Mouse (Mus musculus): ENCODE data around the gene Olfr819. TPM values are rescaled to one million over a fixed set of nuclear protein-coding genes. Genes with fewer than 3 reads are reported as not detected.

Gene Olfr819
- total and polyA plus RNA-seq, 2 experiments, result not detected

DNA sequence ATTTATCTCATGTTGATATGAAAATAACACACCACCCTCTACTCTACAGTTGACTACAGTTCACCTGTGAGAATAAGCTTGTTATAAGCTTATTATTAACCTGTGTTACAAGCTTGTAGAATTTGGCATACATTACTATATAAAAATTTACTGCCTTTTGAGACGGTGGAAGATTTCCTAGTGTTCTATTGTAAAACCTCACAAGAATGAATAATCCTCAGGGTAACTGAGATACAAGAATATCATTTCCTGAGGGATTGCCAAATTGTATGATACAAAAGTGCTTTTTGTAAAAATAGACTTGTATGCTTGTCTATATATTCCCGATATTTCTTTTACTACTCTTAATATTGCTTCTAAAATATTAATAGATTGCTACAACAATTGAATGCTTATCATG, 18.1 kb downstream of the Olfr819 start, which contains the start of gene Olfr818:
TSS of gene Olfr818 (minus strand) at position 101 of the 400 bp plus-strand sequence.
- Histone ChIP-seq H3K4me1 (ENCODE audit: control insufficient read depth, insufficient read depth, low read length) (no peaks in the 10 kb centered on the region), H3K36me3 (ENCODE audit: control insufficient read depth, insufficient read depth, low read length) (no peaks in the 10 kb centered on the region), H3K9ac (ENCODE audit: low read depth, low read length) (no peak within 1 kb of the TSS), H3K27me3 (ENCODE audit: control insufficient read depth, insufficient read depth, low read length) (no peaks in the 10 kb centered on the region), H3K79me2 (ENCODE audit: control insufficient read depth, insufficient read depth, low read length) (no peaks in the 10 kb centered on the region), H3K27ac (replicated peaks; ENCODE audit: insufficient read depth, low read depth, low read length) (no peak within 1 kb of the TSS), H3K4me3 (ENCODE audit: insufficient read depth, low read depth, low read length) (no peak within 1 kb of the TSS)
- WGBS, result 89% methylated on average over 2 of the region's 2 CpGs
- DNase-seq (ENCODE audit: extremely low read depth, low read depth, low spot score), result no peak
- TF ChIP-seq CTCF (IDR thresholded peaks at IDR 0.05; ENCODE audit: low read depth, low read length), result no peak
- TF ChIP-seq POLR2A (IDR thresholded peaks at IDR 0.05; ENCODE audit: extremely low read depth, insufficient read depth, low read length), result no peak

DNA sequence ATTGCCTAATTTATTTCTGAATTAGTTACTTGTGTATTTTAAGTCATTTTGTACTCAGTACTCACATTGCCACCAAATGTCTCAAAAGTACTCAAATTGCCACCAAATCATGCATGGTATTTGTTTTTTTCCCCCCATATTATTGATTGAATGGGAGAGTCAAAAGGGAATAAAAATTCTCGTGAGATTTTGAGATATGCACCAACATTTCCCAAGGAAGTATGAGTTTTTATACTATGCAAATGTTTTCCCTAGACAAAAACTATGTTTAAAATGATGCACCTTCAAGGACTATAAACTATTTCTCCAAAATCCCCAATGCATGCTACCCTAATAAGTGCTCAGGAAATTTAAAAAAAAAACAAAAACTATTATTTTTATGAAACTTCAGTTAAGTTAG, 51.6 kb downstream of the Olfr819 start, which contains the start of gene Olfr816:
TSS of gene Olfr816 (minus strand) at position 101 of the 400 bp plus-strand sequence.
- Histone ChIP-seq H3K79me2 (ENCODE audit: control insufficient read depth, insufficient read depth, low read length) (no peaks in the 10 kb centered on the region), H3K4me3 (ENCODE audit: insufficient read depth, low read depth, low read length) (no peak within 1 kb of the TSS), H3K27ac (replicated peaks; ENCODE audit: insufficient read depth, low read depth, low read length) (no peak within 1 kb of the TSS), H3K36me3 (ENCODE audit: control insufficient read depth, insufficient read depth, low read length) (no peaks in the 10 kb centered on the region), H3K27me3 (ENCODE audit: control insufficient read depth, insufficient read depth, low read length) (no peaks in the 10 kb centered on the region), H3K4me1 (ENCODE audit: control insufficient read depth, insufficient read depth, low read length) (no peaks in the 10 kb centered on the region), H3K9ac (ENCODE audit: low read depth, low read length) (no peak within 1 kb of the TSS)
- no peak for TF ChIP-seq POLR2A (IDR thresholded peaks at IDR 0.05; ENCODE audit: extremely low read depth, insufficient read depth, low read length)
- no peak for TF ChIP-seq CTCF (IDR thresholded peaks at IDR 0.05; ENCODE audit: low read depth, low read length)
- 47% methylated on average over 1 of the region's 1 CpGs for WGBS
- no peak for DNase-seq (ENCODE audit: extremely low read depth, low read depth, low spot score)

Other genes starting within 250 kb of the Olfr819 start
- gene Olfr805, start 237.9 kb downstream of the Olfr819 start, total RNA-seq (2014; rRNA removed), result not detected in 2 replicates
- not detected in 2 replicates for gene Olfr805, start 237.9 kb downstream of the Olfr819 start, polyA plus RNA-seq (2012; rRNA removed)
- gene Olfr806, start 225.3 kb downstream of the Olfr819 start, total RNA-seq (2014; rRNA removed), result not detected in 2 replicates
- not detected in 2 replicates for gene Olfr806, start 225.3 kb downstream of the Olfr819 start, polyA plus RNA-seq (2012; rRNA removed)
- gene Olfr807, start 209.5 kb downstream of the Olfr819 start, total RNA-seq (2014; rRNA removed), result not detected in 2 replicates
- not detected in 2 replicates for gene Olfr807, start 209.5 kb downstream of the Olfr819 start, polyA plus RNA-seq (2012; rRNA removed)
- not detected in 2 replicates for gene Olfr808, start 201.8 kb downstream of the Olfr819 start, total RNA-seq (2014; rRNA removed)
- gene Olfr808, start 201.8 kb downstream of the Olfr819 start, polyA plus RNA-seq (2012; rRNA removed), result not detected in 2 replicates
- gene Olfr809, start 192.6 kb downstream of the Olfr819 start, total RNA-seq (2014; rRNA removed), result not detected in 2 replicates
- gene Olfr809, start 192.6 kb downstream of the Olfr819 start, polyA plus RNA-seq (2012; rRNA removed), result not detected in 2 replicates
- gene Olfr810, start 172.3 kb downstream of the Olfr819 start, total RNA-seq (2014; rRNA removed), result not detected in 2 replicates
- not detected in 2 replicates for gene Olfr810, start 172.3 kb downstream of the Olfr819 start, polyA plus RNA-seq (2012; rRNA removed)
- not detected in 2 replicates for gene Olfr811, start 162.9 kb downstream of the Olfr819 start, total RNA-seq (2014; rRNA removed)
- not detected in 2 replicates for gene Olfr811, start 162.9 kb downstream of the Olfr819 start, polyA plus RNA-seq (2012; rRNA removed)
- gene Olfr812, start 121.2 kb downstream of the Olfr819 start, total RNA-seq (2014; rRNA removed), result not detected in 2 replicates
- gene Olfr812, start 121.2 kb downstream of the Olfr819 start, polyA plus RNA-seq (2012; rRNA removed), result not detected in 2 replicates
- not detected in 2 replicates for gene Olfr813, start 111.9 kb downstream of the Olfr819 start, total RNA-seq (2014; rRNA removed)
- not detected in 2 replicates for gene Olfr813, start 111.9 kb downstream of the Olfr819 start, polyA plus RNA-seq (2012; rRNA removed)
- gene Olfr814, start 87.4 kb downstream of the Olfr819 start, total RNA-seq (2014; rRNA removed), result not detected in 2 replicates
- not detected in 2 replicates for gene Olfr814, start 87.4 kb downstream of the Olfr819 start, polyA plus RNA-seq (2012; rRNA removed)
- 0.13 TPM in 1 of 2 replicates, not detected in the other for gene Olfr815, start 61.4 kb downstream of the Olfr819 start, total RNA-seq (2014; rRNA removed)
- gene Olfr815, start 61.4 kb downstream of the Olfr819 start, polyA plus RNA-seq (2012; rRNA removed), result not detected in 2 replicates
- not detected in 2 replicates for gene Olfr816, start 51.7 kb downstream of the Olfr819 start, total RNA-seq (2014; rRNA removed)
- not detected in 2 replicates for gene Olfr816, start 51.7 kb downstream of the Olfr819 start, polyA plus RNA-seq (2012; rRNA removed)
- gene Olfr818, start 18.2 kb downstream of the Olfr819 start, total RNA-seq (2014; rRNA removed), result not detected in 2 replicates
- gene Olfr818, start 18.2 kb downstream of the Olfr819 start, polyA plus RNA-seq (2012; rRNA removed), result not detected in 2 replicates
- not detected in 2 replicates for gene Olfr247, start 8.9 kb upstream of the Olfr819 start, total RNA-seq (2014; rRNA removed)
- not detected in 2 replicates for gene Olfr247, start 8.9 kb upstream of the Olfr819 start, polyA plus RNA-seq (2012; rRNA removed)
- gene Gm10310, start 17.8 kb upstream of the Olfr819 start, total RNA-seq (2014; rRNA removed), result not detected in 2 replicates
- not detected in 2 replicates for gene Gm10310, start 17.8 kb upstream of the Olfr819 start, polyA plus RNA-seq (2012; rRNA removed)
- gene Olfr820, start 45.4 kb upstream of the Olfr819 start, total RNA-seq (2014; rRNA removed), result not detected in 2 replicates
- not detected in 2 replicates for gene Olfr820, start 45.4 kb upstream of the Olfr819 start, polyA plus RNA-seq (2012; rRNA removed)
- gene Olfr821, start 63.1 kb upstream of the Olfr819 start, total RNA-seq (2014; rRNA removed), result not detected in 2 replicates
- gene Olfr821, start 63.1 kb upstream of the Olfr819 start, polyA plus RNA-seq (2012; rRNA removed), result not detected in 2 replicates
- not detected in 2 replicates for gene Olfr822, start 103.9 kb upstream of the Olfr819 start, total RNA-seq (2014; rRNA removed)
- not detected in 2 replicates for gene Olfr822, start 103.9 kb upstream of the Olfr819 start, polyA plus RNA-seq (2012; rRNA removed)
- gene Olfr823, start 148.1 kb upstream of the Olfr819 start, total RNA-seq (2014; rRNA removed), result not detected in 2 replicates
- gene Olfr823, start 148.1 kb upstream of the Olfr819 start, polyA plus RNA-seq (2012; rRNA removed), result not detected in 2 replicates
- not detected in 2 replicates for gene Olfr824, start 162.7 kb upstream of the Olfr819 start, total RNA-seq (2014; rRNA removed)
- not detected in 2 replicates for gene Olfr824, start 162.7 kb upstream of the Olfr819 start, polyA plus RNA-seq (2012; rRNA removed)
- not detected in 2 replicates for gene Olfr825, start 199.5 kb upstream of the Olfr819 start, total RNA-seq (2014; rRNA removed)
- not detected in 2 replicates for gene Olfr825, start 199.5 kb upstream of the Olfr819 start, polyA plus RNA-seq (2012; rRNA removed)
- not detected in 2 replicates for gene Olfr826, start 216.9 kb upstream of the Olfr819 start, total RNA-seq (2014; rRNA removed)
- not detected in 2 replicates for gene Olfr826, start 216.9 kb upstream of the Olfr819 start, polyA plus RNA-seq (2012; rRNA removed)
- gene Olfr827, start 247.1 kb upstream of the Olfr819 start, total RNA-seq (2014; rRNA removed), result not detected in 2 replicates
- gene Olfr827, start 247.1 kb upstream of the Olfr819 start, polyA plus RNA-seq (2012; rRNA removed), result not detected in 2 replicates

Data from liver, adult 2 months (tissue).